Mouse (Mus musculus): ENCODE data around the gene Gmeb1. TPM values are rescaled to one million over a fixed set of nuclear protein-coding genes. Genes with fewer than 3 reads are reported as not detected.

Gmeb1 gene
- 17.0 and 23.6 TPM in 2 replicates for polyA plus RNA-seq (2015; fragmentation: Nextera tagmentation; extraction: Ambion mirVana)

- peak within 1 kb of the TSS; percentile 94 for H3K9ac ChIP-seq (replicated peaks; ENCODE audit: low read depth)
- H3K36me3 ChIP-seq (ENCODE audit: insufficient read depth, low read length): no peaks in the 10 kb centered on the region
- ATAC-seq (peak; percentile 91), DNase-seq (ENCODE audit: low spot score) (peak; percentile 89)
- H3K4me2 ChIP-seq (replicated peaks; ENCODE audit: low read depth, low read length): peak within 1 kb of the TSS; percentile 85
- H3K4me3 ChIP-seq (ENCODE audit: low read depth, low read length): peak within 1 kb of the TSS; percentile 76
- H3K27me3 ChIP-seq (replicated peaks; ENCODE audit: insufficient read depth, low read length): no peaks in the 10 kb centered on the region
- TF ChIP-seq CTCF (IDR thresholded peaks at IDR 0.05): no peak
- no peak for TF ChIP-seq EP300 (IDR thresholded peaks at IDR 0.05)
- WGBS: 12% methylated on average over 28 of the region's 49 CpGs
- peaks cover 11% of the 10 kb centered on the region; the same call in 1 of the 2 replicates for H3K4me1 ChIP-seq (ENCODE audit: insufficient read depth, low read depth, low read length)
- H3K27ac ChIP-seq (ENCODE audit: low read length): peak within 1 kb of the TSS; percentile 96
- no peaks in the 10 kb centered on the region for H3K9me3 ChIP-seq (ENCODE audit: low read length)
Measured at GRCm38 (mm10) chr4:132261514-132262357, at the start of gene Gmeb1. TSS of gene Gmeb1 (minus strand) at chr4:132261602.

- Histone ChIP-seq H3K4me1 (ENCODE audit: insufficient read depth, low read depth, low read length) (peaks cover 9% of the 10 kb centered on the region; the same call in 1 of the 2 replicates), H3K4me2 (replicated peaks; ENCODE audit: low read depth, low read length) (peak overlapping the region; percentile 76), H3K27ac (ENCODE audit: low read length) (no peak overlapping the region), H3K9ac (replicated peaks; ENCODE audit: low read depth) (peak overlapping the region; percentile 87; the same call in 1 of the 2 replicates), H3K9me3 (ENCODE audit: low read length) (no peaks in the 10 kb centered on the region), H3K4me3 (ENCODE audit: low read depth, low read length) (peak overlapping the region; percentile 78; the same call in 1 of the 2 replicates), H3K27me3 (replicated peaks; ENCODE audit: insufficient read depth, low read length) (no peaks in the 10 kb centered on the region), H3K36me3 (ENCODE audit: insufficient read depth, low read length) (0 out of 2 replicates have a peak, but pooled peaks cover 5% of the 10 kb centered on the region)
- WGBS: 33% methylated on average over 10 of the region's 10 CpGs
- TF ChIP-seq CTCF (IDR thresholded peaks at IDR 0.05) (peak; percentile 69), EP300 (IDR thresholded peaks at IDR 0.05) (no peak)
- DNase-seq (ENCODE audit: low spot score): peak; percentile 71
- peak; percentile 18 for ATAC-seq
Measured at GRCm38 (mm10) chr4:132309849-132310472, 48.6 kb upstream of the Gmeb1 start.

GRCm38 (mm10) chr4:132309140-132309848 is 47.9 kb upstream of the Gmeb1 start:
- Histone ChIP-seq H3K36me3 (ENCODE audit: insufficient read depth, low read length) (0 out of 2 replicates have a peak, but pooled peaks cover 5% of the 10 kb centered on the region), H3K4me2 (replicated peaks; ENCODE audit: low read depth, low read length) (peak overlapping the region; percentile 76), H3K27ac (ENCODE audit: low read length) (peak overlapping the region; percentile 89), H3K9me3 (ENCODE audit: low read length) (no peaks in the 10 kb centered on the region), H3K27me3 (replicated peaks; ENCODE audit: insufficient read depth, low read length) (no peaks in the 10 kb centered on the region), H3K9ac (replicated peaks; ENCODE audit: low read depth) (peak overlapping the region; percentile 87), H3K4me3 (ENCODE audit: low read depth, low read length) (peak overlapping the region; percentile 78), H3K4me1 (ENCODE audit: insufficient read depth, low read depth, low read length) (peaks cover 9% of the 10 kb centered on the region; the same call in 1 of the 2 replicates)
- under 1% methylated on average over 15 of the region's 15 CpGs for WGBS
- no peak for TF ChIP-seq CTCF (IDR thresholded peaks at IDR 0.05)
- TF ChIP-seq EP300 (IDR thresholded peaks at IDR 0.05): no peak
- DNase-seq (ENCODE audit: low spot score): no peak
- no peak for ATAC-seq

GRCm38 (mm10) chr4:132308437-132309139 is 47.2 kb upstream of the Gmeb1 start:
- DNase-seq (ENCODE audit: low spot score) (peak; percentile 97), ATAC-seq (peak; percentile 96)
- Histone ChIP-seq H3K27me3 (replicated peaks; ENCODE audit: insufficient read depth, low read length) (no peaks in the 10 kb centered on the region), H3K27ac (ENCODE audit: low read length) (peak overlapping the region; percentile 89), H3K36me3 (ENCODE audit: insufficient read depth, low read length) (0 out of 2 replicates have a peak, but pooled peaks cover 5% of the 10 kb centered on the region), H3K9ac (replicated peaks; ENCODE audit: low read depth) (peak overlapping the region; percentile 87), H3K4me1 (ENCODE audit: insufficient read depth, low read depth, low read length) (peaks cover 9% of the 10 kb centered on the region; the same call in 1 of the 2 replicates), H3K4me2 (replicated peaks; ENCODE audit: low read depth, low read length) (peak overlapping the region; percentile 76), H3K4me3 (ENCODE audit: low read depth, low read length) (peak overlapping the region; percentile 78), H3K9me3 (ENCODE audit: low read length) (no peaks in the 10 kb centered on the region)
- WGBS: 2% methylated on average over 41 of the region's 41 CpGs
- TF ChIP-seq CTCF (IDR thresholded peaks at IDR 0.05) (no peak), EP300 (IDR thresholded peaks at IDR 0.05) (no peak)

- WGBS: 64% methylated on average over 6 of the region's 6 CpGs
- peaks cover 9% of the 10 kb centered on the region; the same call in 1 of the 2 replicates for H3K4me1 ChIP-seq (ENCODE audit: insufficient read depth, low read depth, low read length)
- no peaks in the 10 kb centered on the region for H3K27me3 ChIP-seq (replicated peaks; ENCODE audit: insufficient read depth, low read length)
- H3K4me2 ChIP-seq (replicated peaks; ENCODE audit: low read depth, low read length): no peak overlapping the region
- no peaks in the 10 kb centered on the region for H3K9me3 ChIP-seq (ENCODE audit: low read length)
- no peak overlapping the region for H3K27ac ChIP-seq (ENCODE audit: low read length)
- no peaks in the 10 kb centered on the region for H3K36me3 ChIP-seq (ENCODE audit: insufficient read depth, low read length)
- no peak overlapping the region for H3K4me3 ChIP-seq (ENCODE audit: low read depth, low read length)
- DNase-seq (ENCODE audit: low spot score) (no peak), ATAC-seq (no peak)
- TF ChIP-seq CTCF (IDR thresholded peaks at IDR 0.05) (no peak), EP300 (IDR thresholded peaks at IDR 0.05) (no peak)
- H3K9ac ChIP-seq (replicated peaks; ENCODE audit: low read depth): no peak overlapping the region
Measured at GRCm38 (mm10) chr4:132306004-132306403, 44.6 kb upstream of the Gmeb1 start.
